Mouse (Mus musculus) cortical plate, adult 2 months (tissue): ENCODE data around the gene Asic2.

ENCODE experiments used
- CTCF ChIP-seq: fragments of 200-500 bp; IDR thresholded peaks from 2 replicates; pipeline ENCODE4 v1.5.1; 2011; ENCODE audit warnings: mild to moderate bottlenecking, control low read depth, low read length; ENCODE audit not compliant: insufficient read depth; ENCODE audit errors: extremely low read depth
- POLR2A ChIP-seq: fragments of 200-500 bp; IDR thresholded peaks from 2 replicates; pipeline ENCODE4 v1.6.1; 2011; ENCODE audit warnings: mild to moderate bottlenecking, low read length, control low read depth; ENCODE audit not compliant: insufficient read depth; ENCODE audit errors: extremely low read depth

DNA sequence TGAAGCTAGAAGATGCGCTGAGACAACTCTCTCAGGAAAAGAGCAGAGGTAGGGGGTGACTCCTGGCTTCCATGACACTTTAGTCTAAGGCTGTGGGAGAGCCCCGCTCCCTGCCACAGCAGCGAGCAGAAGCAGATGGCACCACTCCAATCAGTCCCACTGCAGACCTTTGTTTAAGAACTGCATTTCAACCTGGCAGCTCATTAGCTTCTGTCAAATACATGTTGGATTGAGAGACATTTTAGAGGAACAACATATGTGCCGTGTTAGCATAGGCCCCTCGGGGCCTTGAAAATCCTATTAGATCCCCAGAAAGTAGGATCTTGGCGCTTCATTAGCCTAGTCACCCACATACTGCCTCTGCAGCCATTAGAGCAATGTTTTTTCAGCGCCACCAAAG is 697.7 kb downstream of the Asic2 start:
- TF ChIP-seq POLR2A, result no peak
- no peak for TF ChIP-seq CTCF
